Mouse (Mus musculus): Measurements from ENCODE around the gene Dicer1. TPM values are rescaled to one million over a fixed set of nuclear protein-coding genes. Genes with fewer than 3 reads are reported as not detected.

Gene Dicer1
- total and polyA plus RNA-seq, 3 experiments, result 14.6 to 25.9 TPM; not detected in 1

- Histone ChIP-seq H3K9me3 (replicated peaks; ENCODE audit: insufficient read depth, low read length) (no peaks in the 10 kb centered on the region), H3K4me1 (ENCODE audit: control insufficient read depth in 1 of 2, insufficient read depth in 2 of 2, low read length in 2 of 2) (no peaks in the 10 kb centered on the region), H3K27me3 (ENCODE audit: control insufficient read depth in 1 of 2, insufficient read depth in 2 of 2, low read length in 2 of 2) (no peaks in the 10 kb centered on the region), H3K4me3 (ENCODE audit: control insufficient read depth in 1 of 2, insufficient read depth in 1 of 2, low read depth in 2 of 2, low read length in 2 of 2) (no peak overlapping the region), H3K36me3 (ENCODE audit: control insufficient read depth in 1 of 2, insufficient read depth in 2 of 2, low read length in 2 of 2) (peaks cover 0 to 5% of the 10 kb centered on the region in 2 experiments; a peak in 2 of 4 replicates), H3K27ac (ENCODE audit: control insufficient read depth, low read depth, low read length) (no peak overlapping the region), H3K9ac (ENCODE audit: control insufficient read depth, low read depth, low read length, poor library complexity, severe bottlenecking) (no peak overlapping the region), H3K79me2 (ENCODE audit: control insufficient read depth, insufficient read depth, low read length, poor library complexity) (peaks cover 2% of the 10 kb centered on the region; the same call in 1 of the 2 replicates)
- TF ChIP-seq E2F4 (IDR thresholded peaks at IDR 0.05; ENCODE audit: borderline replicate concordance, low read depth, low read length) (no peak), CHD2 (IDR thresholded peaks at IDR 0.05; ENCODE audit: low read length) (no peak), MEF2A (IDR thresholded peaks at IDR 0.05; ENCODE audit: extremely low read depth, insufficient replicate concordance, low read depth, low read length, poor library complexity, severe bottlenecking) (no peak), SIN3A (IDR thresholded peaks at IDR 0.05; ENCODE audit: low read length) (no peak), GATA1 (IDR thresholded peaks at IDR 0.05; ENCODE audit: low read depth, low read length) (no peak), MAZ (IDR thresholded peaks at IDR 0.05; ENCODE audit: low read depth, low read length) (no peak), CTCF (IDR thresholded peaks at IDR 0.05 in 2 of 3, conservative IDR thresholded peaks at IDR 0.05 in 1 of 3; ENCODE audit: control insufficient read depth in 1 of 3, insufficient read depth in 1 of 3, low read depth in 2 of 3, low read length in 3 of 3, poor library complexity in 1 of 3, severe bottlenecking in 1 of 3) (no peak), RCOR1 (IDR thresholded peaks at IDR 0.05; ENCODE audit: low read depth, low read length) (no peak), UBTF (IDR thresholded peaks at IDR 0.05; ENCODE audit: borderline replicate concordance, insufficient read depth, low read depth, low read length) (no peak), ZNF384 (IDR thresholded peaks at IDR 0.05; ENCODE audit: low read depth, low read length) (no peak), TBP (IDR thresholded peaks at IDR 0.05; ENCODE audit: low read depth, low read length) (no peak), TAL1 (IDR thresholded peaks at IDR 0.05; ENCODE audit: low read length) (no peak), MAFK (IDR thresholded peaks at IDR 0.05; ENCODE audit: borderline replicate concordance, low read depth, low read length) (no peak), RAD21 (IDR thresholded peaks at IDR 0.05; ENCODE audit: low read depth, low read length) (no peak), POLR2AphosphoS5 (IDR thresholded peaks at IDR 0.05; ENCODE audit: borderline replicate concordance, low read depth, low read length) (no peak), HCFC1 (IDR thresholded peaks at IDR 0.05; ENCODE audit: low read depth, low read length) (no peak), MYB (IDR thresholded peaks at IDR 0.05; ENCODE audit: low read depth, low read length) (no peak)
- DNase-seq (ENCODE audit: low read depth, low spot score), result no peak
Observed at GRCm38 (mm10) chr12:104721011-104721410, 30.7 kb downstream of the Dicer1 start.

- H3K4me3 ChIP-seq (ENCODE audit: control insufficient read depth in 1 of 2, insufficient read depth in 1 of 2, low read depth in 2 of 2, low read length in 2 of 2), result no peak overlapping the region
- no peaks in the 10 kb centered on the region for H3K4me1 ChIP-seq (ENCODE audit: control insufficient read depth in 1 of 2, insufficient read depth in 2 of 2, low read length in 2 of 2)
- H3K9ac ChIP-seq (ENCODE audit: control insufficient read depth, low read depth, low read length, poor library complexity, severe bottlenecking), result no peak overlapping the region
- TF ChIP-seq POLR2AphosphoS5 (IDR thresholded peaks at IDR 0.05; ENCODE audit: borderline replicate concordance, low read depth, low read length) (no peak), RAD21 (IDR thresholded peaks at IDR 0.05; ENCODE audit: low read depth, low read length) (no peak), MAX (IDR thresholded peaks at IDR 0.05; ENCODE audit: low read length) (no peak), TCF12 (IDR thresholded peaks at IDR 0.05; ENCODE audit: low read depth, low read length) (no peak), CHD2 (IDR thresholded peaks at IDR 0.05; ENCODE audit: low read length) (no peak), CHD1 (IDR thresholded peaks at IDR 0.05; ENCODE audit: low read depth, low read length) (no peak), MYC (IDR thresholded peaks at IDR 0.05; ENCODE audit: low read depth, low read length) (no peak), RCOR1 (IDR thresholded peaks at IDR 0.05; ENCODE audit: low read depth, low read length) (no peak), GABPA (IDR thresholded peaks at IDR 0.05; ENCODE audit: low read depth, low read length) (no peak), SIN3A (IDR thresholded peaks at IDR 0.05; ENCODE audit: low read length) (no peak), MEF2A (IDR thresholded peaks at IDR 0.05; ENCODE audit: extremely low read depth, insufficient replicate concordance, low read depth, low read length, poor library complexity, severe bottlenecking) (no peak), CTCF (IDR thresholded peaks at IDR 0.05 in 2 of 3, conservative IDR thresholded peaks at IDR 0.05 in 1 of 3; ENCODE audit: control insufficient read depth in 1 of 3, insufficient read depth in 1 of 3, low read depth in 2 of 3, low read length in 3 of 3, poor library complexity in 1 of 3, severe bottlenecking in 1 of 3) (no peak)
- H3K9me3 ChIP-seq (replicated peaks; ENCODE audit: insufficient read depth, low read length), result no peaks in the 10 kb centered on the region
- H3K27me3 ChIP-seq (ENCODE audit: control insufficient read depth in 1 of 2, insufficient read depth in 2 of 2, low read length in 2 of 2), result no peaks in the 10 kb centered on the region
- DNase-seq (ENCODE audit: low read depth, low spot score), result peak; percentile 23
- peaks cover 0 to 4% of the 10 kb centered on the region in 2 experiments; a peak in 2 of 4 replicates for H3K36me3 ChIP-seq (ENCODE audit: control insufficient read depth in 1 of 2, insufficient read depth in 2 of 2, low read length in 2 of 2)
- H3K27ac ChIP-seq (ENCODE audit: control insufficient read depth, low read depth, low read length), result no peak overlapping the region
- peaks cover 2% of the 10 kb centered on the region; the same call in 1 of the 2 replicates for H3K79me2 ChIP-seq (ENCODE audit: control insufficient read depth, insufficient read depth, low read length, poor library complexity)
Observed at GRCm38 (mm10) chr12:104718956-104719355, 32.8 kb downstream of the Dicer1 start.

All from MEL (cell line).